Mouse (Mus musculus) G1E (cell line): ENCODE measurements around the gene Nrip3. TPM values are rescaled to one million over a fixed set of nuclear protein-coding genes. Genes with fewer than 3 reads are reported as not detected.
A peak's percentile ranks its signal among the peaks of the same experiment; 100 is the strongest.

Experiments used
- ATAC-seq: 2 replicates; pipeline ENCODE4 v1.8.0; 2016; ENCODE audit warnings: mild to moderate bottlenecking; ENCODE audit not compliant: insufficient number of reproducible peaks, poor library complexity, low FRiP score, severe bottlenecking; ENCODE audit errors: extremely low read depth
- DNase-seq: peaks from one replicate; pipeline ENCODE4 v3.0.0; 2012; ENCODE audit warnings: low spot score
- H3K27me3 ChIP-seq: 2 replicates; pipeline ENCODE4 v1.6.1; 2012; ENCODE audit warnings: mild to moderate bottlenecking, low read length, inconsistent platforms; ENCODE audit not compliant: insufficient read depth
- H3K36me3 ChIP-seq: replicated peaks from 2 replicates; pipeline ENCODE3; 2012; ENCODE audit warnings: mild to moderate bottlenecking, inconsistent platforms
- H3K4me1 ChIP-seq: 2 replicates; pipeline ENCODE4 v1.6.1; 2012; ENCODE audit warnings: low read depth, low read length, inconsistent platforms, mixed read lengths; ENCODE audit not compliant: insufficient read depth
- H3K4me3 ChIP-seq: 2 replicates; pipeline ENCODE4 v1.5.1; 2012; ENCODE audit warnings: low read depth, mild to moderate bottlenecking, inconsistent platforms, low read length, moderate library complexity, mixed read lengths
- H3K9me3 ChIP-seq: replicated peaks from 2 replicates; pipeline ENCODE4 v1.6.1; 2012; ENCODE audit warnings: inconsistent platforms
- CTCF ChIP-seq: IDR thresholded peaks from 2 replicates; pipeline ENCODE4 v1.5.1; 2012; ENCODE audit warnings: low read depth, low read length, inconsistent platforms, mixed read lengths
- GATA1 ChIP-seq: IDR thresholded peaks from 2 replicates; pipeline ENCODE4 v1.6.1; 2012; ENCODE audit warnings: borderline replicate concordance, low read length, inconsistent platforms, mixed read lengths
- GATA2 ChIP-seq: IDR thresholded peaks from 2 replicates; pipeline ENCODE4 v1.6.1; 2012; ENCODE audit warnings: low read depth, low read length, inconsistent platforms, borderline replicate concordance
- POLR2AphosphoS5 ChIP-seq: IDR thresholded peaks from 2 replicates; pipeline ENCODE4 v1.6.1; 2012; ENCODE audit warnings: low read depth, low read length, inconsistent platforms; ENCODE audit not compliant: insufficient replicate concordance
- TAL1 ChIP-seq: conservative IDR thresholded peaks from 2 replicates; pipeline ENCODE4 v1.6.1; 2012; ENCODE audit warnings: low read depth, low read length, inconsistent platforms, mixed read lengths
- polyA plus RNA-seq: library from polyadenylated mRNA; stranded (reverse); fragments of >175 nt; gene quantifications from 2 replicates; pipeline ENCODE4 v1.2.3, GENCODE M21; 2012
- total RNA-seq, 2 experiments: library from RNA; stranded (forward) in 1 of 2; stranded (reverse) in 1 of 2; fragments of 200-1000 nt in 1 of 2; fragments of >200 nt in 1 of 2; fragmentation: Nextera tagmentation in 1 of 2; gene quantifications; 2 replicates each; pipeline ENCODE4 v1.2.3; 2014 to 2017

The Nrip3 gene
- total and polyA plus RNA-seq, 3 experiments = 0.55 TPM; not detected in 2

GRCm38 (mm10) chr7:109754034-109754433 lies 27.8 kb downstream of the Nrip3 start:
- Histone ChIP-seq H3K9me3 (no peaks in the 10 kb centered on the region), H3K4me3 (no peak overlapping the region; the same call in 1 of the 2 replicates), H3K4me1 (peaks cover 79% of the 10 kb centered on the region), H3K27me3 (no peaks in the 10 kb centered on the region), H3K36me3 (peaks cover 19% of the 10 kb centered on the region)
- no peak for TF ChIP-seq CTCF
- TF ChIP-seq GATA2 = no peak
- no peak for TF ChIP-seq POLR2AphosphoS5
- TF ChIP-seq TAL1 = no peak
- TF ChIP-seq GATA1 = no peak
- ATAC-seq (no peak), DNase-seq (no peak)

- H3K27me3 ChIP-seq = no peaks in the 10 kb centered on the region
- peaks cover 74% of the 10 kb centered on the region for H3K4me1 ChIP-seq
- DNase-seq (peak; percentile 91), ATAC-seq (peak; percentile 55)
- peak within 1 kb of the TSS; percentile 93 for H3K4me3 ChIP-seq
- TF ChIP-seq POLR2AphosphoS5 (no peak), GATA2 (no peak), TAL1 (no peak)
- no peaks in the 10 kb centered on the region for H3K9me3 ChIP-seq
- H3K36me3 ChIP-seq = peaks cover 34% of the 10 kb centered on the region
These were observed 29.6 kb downstream of the Nrip3 start, which contains the start of gene Tmem9b for GRCm38 (mm10) chr7:109752008-109752925. TSS of gene Tmem9b (minus strand) at chr7:109752875.

- H3K4me1 ChIP-seq = peaks cover 66% of the 10 kb centered on the region
- DNase-seq (no peak), ATAC-seq (peak; percentile 11; the same call in 1 of the 2 replicates)
- peaks cover 41% of the 10 kb centered on the region for H3K36me3 ChIP-seq
- no peaks in the 10 kb centered on the region for H3K27me3 ChIP-seq
- H3K4me3 ChIP-seq = peak overlapping the region; percentile 93
- no peaks in the 10 kb centered on the region for H3K9me3 ChIP-seq
- no peak for TF ChIP-seq CTCF
- no peak for TF ChIP-seq POLR2AphosphoS5
- TF ChIP-seq TAL1 = no peak
- no peak for TF ChIP-seq GATA1
- no peak for TF ChIP-seq GATA2
These were observed 30.3 kb downstream of the Nrip3 start for GRCm38 (mm10) chr7:109751427-109752007.

GRCm38 (mm10) chr7:109747747-109748146 lies 34.1 kb downstream of the Nrip3 start:
- peaks cover 67% of the 10 kb centered on the region for H3K36me3 ChIP-seq
- TF ChIP-seq GATA2 = no peak
- TF ChIP-seq GATA1 = no peak
- TF ChIP-seq CTCF = no peak
- no peak for TF ChIP-seq POLR2AphosphoS5
- no peak for TF ChIP-seq TAL1
- H3K4me3 ChIP-seq = no peak overlapping the region
- no peaks in the 10 kb centered on the region for H3K27me3 ChIP-seq
- DNase-seq = no peak
- H3K4me1 ChIP-seq = peaks cover 33% of the 10 kb centered on the region
- H3K9me3 ChIP-seq = no peaks in the 10 kb centered on the region
- ATAC-seq = no peak

GRCm38 (mm10) chr7:109741703-109742102 lies 40.1 kb downstream of the Nrip3 start:
- ATAC-seq = no peak
- DNase-seq = no peak
- TF ChIP-seq TAL1 (no peak), CTCF (no peak), GATA2 (no peak)
- no peak overlapping the region for H3K4me3 ChIP-seq
- peaks cover 92% of the 10 kb centered on the region for H3K36me3 ChIP-seq
- no peaks in the 10 kb centered on the region for H3K27me3 ChIP-seq
- no peaks in the 10 kb centered on the region for H3K9me3 ChIP-seq
- H3K4me1 ChIP-seq = no peaks in the 10 kb centered on the region

- H3K36me3 ChIP-seq = peaks cover 92% of the 10 kb centered on the region
- ATAC-seq (no peak), DNase-seq (no peak)
- H3K27me3 ChIP-seq = no peaks in the 10 kb centered on the region
- H3K4me3 ChIP-seq = no peak overlapping the region
- no peaks in the 10 kb centered on the region for H3K4me1 ChIP-seq
- TF ChIP-seq GATA1 (no peak), GATA2 (no peak), POLR2AphosphoS5 (no peak), CTCF (no peak), TAL1 (no peak)
- no peaks in the 10 kb centered on the region for H3K9me3 ChIP-seq
These were observed 40.8 kb downstream of the Nrip3 start for GRCm38 (mm10) chr7:109741060-109741459.
